Mouse (Mus musculus) erythroid progenitor cell, adult 5-6 weeks (primary cell): ENCODE data around the gene Pabpc1l. TPM values are rescaled to one million over a fixed set of nuclear protein-coding genes. Genes with fewer than 3 reads are reported as not detected.
A peak's percentile ranks its signal among the peaks of the same experiment; 100 is the strongest.
"Not testable (repeated sequence)": the region's sequence is repeated elsewhere in the genome, so short reads cannot be mapped to it uniquely, and the experiment has no call there.

ENCODE experiments used
- ATAC-seq: replicated peaks from 2 replicates; pipeline ENCODE4 v1.8.0; 2016; ENCODE audit warnings: moderate number of reproducible peaks, mild to moderate bottlenecking, moderate TSS enrichment, inconsistent platforms; ENCODE audit not compliant: poor library complexity, low FRiP score, severe bottlenecking
- total RNA-seq, 2 experiments: library from RNA; stranded (forward) in 1 of 2; stranded (reverse) in 1 of 2; fragments of 150-400 nt in 1 of 2; fragments of 186-747, 209-891 nt in 1 of 2; gene quantifications; 2 replicates each; pipeline versions ENCODE4 v1.2.3 to v1.2.4; 2015 to 2017; ENCODE audit warnings: low replicate concordance in 2 of 2

Pabpc1l gene
- total RNA-seq, 2 experiments from 2014 or later = not detected

GRCm38 (mm10) chr2:164031147-164031546, 5.9 kb downstream of the Pabpc1l start:
- ATAC-seq = no peak

- no peak for ATAC-seq
Measured at GRCm38 (mm10) chr2:164032973-164033372, 7.7 kb downstream of the Pabpc1l start.

- ATAC-seq = no peak
Measured at GRCm38 (mm10) chr2:164036520-164037019, 11.3 kb downstream of the Pabpc1l start.

DNA sequence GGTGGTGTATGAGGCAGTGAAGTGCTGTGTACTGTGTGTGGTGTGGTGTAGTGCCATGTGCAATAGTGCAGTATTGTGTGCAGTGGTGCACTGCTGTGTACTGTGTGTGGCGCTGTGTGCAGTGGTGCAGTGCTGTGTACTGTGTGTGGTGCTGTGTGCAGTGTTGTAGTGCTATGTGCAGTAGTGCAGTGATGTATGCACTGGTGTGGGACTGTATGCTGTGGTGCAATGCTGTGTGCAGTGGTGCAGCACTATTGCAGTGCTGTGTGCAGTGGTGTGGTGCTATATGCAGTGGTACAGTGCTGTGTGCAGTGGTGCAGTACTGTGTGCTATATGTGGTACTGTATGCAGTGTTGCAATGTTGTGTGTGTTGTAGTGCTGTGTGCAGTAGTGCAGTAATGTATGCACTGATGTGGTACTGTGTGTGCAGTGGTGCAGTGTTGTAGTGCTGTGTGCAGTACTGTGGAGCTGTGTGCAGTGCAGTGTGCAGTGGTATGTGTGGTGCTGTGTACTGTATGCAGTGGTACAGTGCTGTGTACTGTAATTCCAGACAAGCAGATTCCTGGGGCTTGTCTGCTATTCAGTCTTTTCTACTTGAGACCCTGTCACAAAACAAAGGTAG, 13.3 kb downstream of the Pabpc1l start:
- no peak for ATAC-seq

DNA sequence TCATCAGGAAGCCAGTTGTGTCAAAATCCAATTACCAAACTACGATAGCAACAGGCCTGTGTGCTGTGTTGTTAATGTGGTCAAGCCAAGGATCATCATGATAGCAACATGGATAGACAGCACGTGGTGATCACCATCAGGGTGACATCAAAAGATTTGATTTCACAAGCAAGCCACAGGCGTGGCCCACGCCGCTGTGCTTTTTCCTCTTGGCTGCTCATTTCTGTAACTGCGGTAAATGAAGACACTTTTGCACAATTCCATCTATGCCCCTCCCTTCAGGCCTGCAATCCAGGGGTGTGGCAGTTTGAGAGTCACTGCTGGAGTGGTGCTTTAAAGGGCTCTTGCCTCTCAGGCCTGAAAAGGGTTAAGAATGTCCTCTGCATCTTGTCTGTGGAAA, 15.7 kb downstream of the Pabpc1l start:
- ATAC-seq = no peak

DNA sequence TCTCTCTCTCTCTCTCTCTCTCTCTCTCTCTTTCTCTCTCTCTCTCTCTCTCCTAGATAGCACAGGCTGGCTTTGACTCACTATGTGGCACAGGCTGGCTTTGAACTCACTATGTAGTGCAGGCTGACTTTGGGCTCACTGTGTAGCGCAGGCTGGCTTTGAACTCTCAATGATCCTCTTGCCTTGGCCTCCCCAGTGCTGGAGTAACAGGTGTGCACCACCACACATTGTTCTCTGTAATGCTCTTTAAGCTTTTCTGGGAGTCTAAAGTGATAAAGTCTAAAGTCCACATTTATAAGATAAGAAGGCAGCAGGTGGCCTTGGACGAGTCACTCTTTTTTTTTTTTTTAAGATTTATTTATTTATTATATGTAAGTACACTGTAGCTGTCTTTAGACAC, 16.3 kb downstream of the Pabpc1l start:
- ATAC-seq = no peak

DNA sequence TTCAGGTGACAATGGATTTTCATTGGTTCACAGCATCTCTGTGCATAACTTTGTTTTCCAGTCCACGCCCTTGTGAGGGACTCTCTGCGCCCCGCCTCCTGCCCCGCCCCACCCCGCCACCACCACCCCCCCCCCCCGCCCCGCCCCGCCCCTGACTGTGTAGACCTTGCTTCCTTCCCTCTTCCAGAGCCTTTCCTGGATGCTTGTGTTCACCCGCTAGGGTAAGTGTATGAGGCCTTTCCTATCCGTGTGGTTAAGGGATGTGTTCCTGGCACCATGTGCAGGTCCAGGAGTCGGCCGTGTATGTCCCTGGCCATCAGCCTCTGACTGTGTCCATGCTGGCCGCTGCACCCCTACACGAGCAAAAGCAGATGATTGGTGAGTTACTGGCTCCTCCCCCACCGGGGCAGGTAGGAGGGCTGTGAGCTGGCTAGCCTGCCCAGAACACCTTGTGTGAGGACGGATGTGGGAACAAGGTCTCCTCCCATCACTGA, 22.0 kb downstream of the Pabpc1l start:
- ATAC-seq = 0 out of 2 replicates have a peak, but pooled peaks have one; percentile 41

DNA sequence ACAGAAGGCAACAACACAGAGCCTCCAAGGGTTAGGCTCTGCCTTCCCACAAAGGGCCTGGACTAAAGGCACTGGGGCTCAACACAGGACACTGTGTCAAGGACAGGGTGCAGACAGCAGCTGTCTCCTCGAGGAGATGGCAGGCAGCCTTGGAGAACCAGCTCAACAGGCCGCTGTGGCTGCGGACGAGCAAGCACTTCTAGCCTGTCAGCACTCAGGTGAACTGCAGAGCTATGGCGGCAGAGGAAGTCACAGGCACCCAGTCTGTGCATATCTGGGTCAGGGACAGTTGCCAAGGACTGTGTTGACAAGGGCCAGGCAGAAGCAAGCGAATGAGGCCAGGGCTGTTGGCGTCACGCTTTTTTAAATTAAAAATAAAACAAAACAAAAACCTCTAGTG, 28.5 kb downstream of the Pabpc1l start:
- no peak for ATAC-seq

- no peak for ATAC-seq
Measured at GRCm38 (mm10) chr2:164054671-164055070, 29.4 kb downstream of the Pabpc1l start.

DNA sequence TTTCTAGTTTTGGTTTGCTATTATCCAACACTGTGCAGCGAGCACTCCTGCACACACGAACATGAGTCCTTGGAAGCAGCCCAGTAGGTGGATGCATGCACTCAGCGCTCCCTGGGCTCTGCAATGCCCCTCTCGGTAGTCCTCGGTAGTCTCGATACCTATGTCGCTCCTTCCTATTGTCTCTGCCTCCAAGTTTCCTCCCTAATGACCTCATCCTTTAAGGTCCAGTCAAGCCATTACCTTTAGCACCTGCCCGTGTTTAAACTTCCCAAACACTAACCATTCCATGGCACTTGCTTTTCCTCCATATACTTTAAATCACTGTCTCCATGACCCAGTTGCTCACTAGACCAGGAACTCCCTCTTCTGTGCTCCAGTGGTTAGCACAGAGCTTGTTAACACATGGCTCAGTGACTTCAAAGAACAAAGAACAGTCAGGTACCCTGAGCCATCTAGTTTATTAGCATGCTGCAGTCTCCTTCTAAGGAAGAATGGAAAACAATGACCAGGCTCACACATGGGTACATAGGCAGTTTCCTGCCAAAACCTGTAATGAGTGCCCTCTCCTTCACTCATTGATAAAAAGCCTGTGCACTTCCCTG, 34.5 kb downstream of the Pabpc1l start:
- ATAC-seq = no peak; the same call in 1 of the 2 replicates

- no peak for ATAC-seq
Measured at GRCm38 (mm10) chr2:164070142-164070764, 45.0 kb downstream of the Pabpc1l start, which contains the start of gene Stk4. Gene Stk4 (plus strand): TSS chr2:164070322.

DNA sequence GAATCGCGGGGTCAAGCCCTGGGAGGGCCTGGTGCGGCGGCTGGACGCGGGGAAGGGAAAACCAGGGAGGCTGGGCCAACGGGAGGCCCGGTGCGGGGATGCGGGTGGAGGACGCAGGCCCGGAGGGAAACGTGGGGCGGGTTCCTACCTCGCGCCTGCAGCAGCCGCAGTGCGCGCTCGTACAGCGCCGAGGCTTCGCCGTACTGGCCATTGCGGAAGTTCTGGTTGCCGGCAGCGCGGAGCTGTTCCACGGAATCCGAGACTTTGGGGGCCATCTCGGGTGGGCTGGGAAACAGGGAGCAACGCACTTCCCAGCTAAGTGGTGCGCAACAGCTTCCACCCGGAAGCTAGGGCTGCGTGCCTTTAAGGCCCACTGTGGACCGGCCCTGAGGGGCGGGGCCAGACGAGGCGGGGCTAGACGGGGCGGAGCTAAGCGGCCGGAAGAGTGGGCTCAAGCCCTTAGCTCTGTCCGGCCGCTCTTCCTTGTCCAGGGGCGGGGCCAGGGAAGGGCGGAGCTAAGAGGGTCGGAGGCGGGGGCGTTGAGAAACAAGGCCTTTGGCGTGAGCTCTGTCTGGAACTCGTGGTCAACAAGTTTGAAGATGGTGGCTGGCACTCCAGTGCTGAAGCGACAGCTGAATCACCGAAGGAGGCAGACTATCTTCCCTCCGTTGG, 45.7 kb downstream of the Pabpc1l start, which contains the start of gene Tomm34:
Gene Tomm34 (minus strand): TSS at position 405 of the 672 bp plus-strand sequence.
- peak; percentile 82 for ATAC-seq

DNA sequence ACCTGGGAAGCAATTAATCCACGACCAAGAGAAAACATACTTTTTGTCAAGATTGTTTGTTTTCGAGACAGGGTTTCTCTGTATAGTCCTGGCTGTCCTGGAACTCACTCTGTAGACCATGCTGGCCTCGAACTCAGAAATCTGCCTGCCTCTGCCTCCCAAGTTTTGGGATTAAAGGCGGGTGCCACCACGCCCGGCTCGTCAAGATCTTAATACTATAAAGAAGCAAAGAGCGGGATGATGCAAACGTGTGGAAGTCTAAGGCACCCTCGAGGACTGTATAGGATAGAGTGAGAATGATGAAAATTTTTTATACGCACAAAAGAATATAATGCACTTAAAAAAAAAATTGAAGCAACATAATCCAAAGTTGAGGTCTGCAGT, 46.2 kb downstream of the Pabpc1l start:
- ATAC-seq = not testable (repeated sequence)

DNA sequence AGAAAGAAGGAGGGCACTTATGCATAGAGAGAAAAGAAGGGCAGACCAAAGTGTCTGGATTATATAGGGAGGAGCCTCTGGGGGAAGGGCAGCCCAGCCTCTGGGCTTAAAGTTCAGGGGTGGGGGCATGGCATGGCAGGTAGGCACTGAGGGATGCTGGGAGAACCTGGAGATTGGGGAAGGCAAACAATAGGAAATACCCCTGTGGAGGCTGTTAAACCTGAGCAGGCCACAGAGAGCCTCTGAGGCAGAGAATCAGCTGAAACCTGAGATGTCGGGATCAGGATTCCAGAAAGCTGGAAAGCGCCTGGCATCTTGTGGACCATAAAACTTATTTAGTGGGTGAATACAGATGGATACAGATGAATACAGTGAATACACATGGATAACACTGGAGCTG, 46.9 kb downstream of the Pabpc1l start:
- ATAC-seq = no peak

- ATAC-seq = no peak
Measured at GRCm38 (mm10) chr2:164073120-164073519, 47.9 kb downstream of the Pabpc1l start.

- peak; percentile 89 for ATAC-seq
Measured at GRCm38 (mm10) chr2:164073918-164074578, 48.8 kb downstream of the Pabpc1l start.

DNA sequence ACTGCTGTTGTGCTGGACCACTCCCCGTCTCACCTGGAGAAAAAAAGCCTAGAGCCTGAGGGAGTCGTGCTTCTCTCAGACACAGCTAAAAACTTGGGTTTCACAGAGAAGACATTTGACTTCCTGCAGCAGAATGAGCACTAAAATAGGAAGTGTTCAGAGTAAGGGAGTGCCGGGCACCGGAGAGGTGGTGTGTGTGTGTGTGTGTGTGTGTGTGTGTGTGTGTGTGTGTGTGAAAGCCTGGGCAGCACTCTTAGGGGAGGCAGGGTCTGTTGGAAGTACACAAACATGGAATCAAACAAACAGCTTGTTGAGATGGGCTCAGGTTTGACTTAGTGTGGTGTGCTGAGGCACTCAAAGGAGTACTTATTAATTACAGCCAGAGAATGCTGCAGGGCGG, 49.8 kb downstream of the Pabpc1l start:
- no peak for ATAC-seq

GRCm38 (mm10) chr2:164076874-164077425, 51.7 kb downstream of the Pabpc1l start:
- ATAC-seq = no peak

GRCm38 (mm10) chr2:164077875-164078274, 52.6 kb downstream of the Pabpc1l start:
- no peak for ATAC-seq
